Mouse (Mus musculus) brain, embryonic 14.5 days (tissue): ENCODE measurements around the gene Cnn2.

Experiments used
- CTCF ChIP-seq: fragments of 200-500 bp; IDR thresholded peaks from 2 replicates; pipeline ENCODE4 v1.5.1; 2012; ENCODE audit warnings: inconsistent platforms, mild to moderate bottlenecking, moderate library complexity, borderline replicate concordance; ENCODE audit not compliant: insufficient read depth, insufficient read length; ENCODE audit errors: extremely low read depth
- POLR2A ChIP-seq: fragments of 200-500 bp; IDR thresholded peaks from 2 replicates; pipeline ENCODE4 v1.6.1; 2012; ENCODE audit warnings: mild to moderate bottlenecking, inconsistent platforms, borderline replicate concordance; ENCODE audit not compliant: poor library complexity, insufficient read depth, insufficient read length, severe bottlenecking; ENCODE audit errors: extremely low read depth

- no peak for TF ChIP-seq CTCF
- TF ChIP-seq POLR2A: no peak
Observed at GRCm38 (mm10) chr10:80017361-80017760, 29.0 kb downstream of the Cnn2 start.
